Mouse (Mus musculus) urinary bladder, postnatal 36 days (tissue): Measurements from ENCODE around the gene Sorcs1.

Experiments used
- DNase-seq, 2 experiments: peaks; one replicate each; pipeline ENCODE4 v3.0.0; 2022; ENCODE audit warnings: low spot score in 2 of 2, mixed read lengths in 1 of 2

The Sorcs1 gene

DNA sequence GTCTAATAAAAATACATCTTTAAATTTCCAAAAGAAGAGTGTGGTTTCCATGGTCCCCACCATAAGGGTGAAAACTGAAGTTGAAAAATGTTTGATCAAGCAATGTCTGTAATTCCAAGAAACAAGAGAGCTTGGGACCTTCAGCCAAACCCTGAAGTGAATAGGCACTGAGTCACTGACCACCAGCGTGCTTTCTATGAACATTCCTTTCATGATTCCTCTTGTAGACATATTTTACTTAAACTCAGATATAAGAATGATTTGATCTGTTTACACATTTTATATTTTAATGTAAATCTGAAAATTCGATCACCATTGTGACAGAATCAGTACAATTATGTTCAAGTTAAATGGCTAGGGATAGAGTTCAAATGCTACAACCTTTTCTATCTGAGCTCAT lies 112.1 kb downstream of the Sorcs1 start:
- no peak for DNase-seq

- DNase-seq: no peak
Measured at GRCm38 (mm10) chr19:50558771-50559170, 119.7 kb downstream of the Sorcs1 start.

GRCm38 (mm10) chr19:50534031-50534430 lies 144.4 kb downstream of the Sorcs1 start:
- no peak for DNase-seq

GRCm38 (mm10) chr19:50527835-50528234 lies 150.6 kb downstream of the Sorcs1 start:
- no peak for DNase-seq

DNA sequence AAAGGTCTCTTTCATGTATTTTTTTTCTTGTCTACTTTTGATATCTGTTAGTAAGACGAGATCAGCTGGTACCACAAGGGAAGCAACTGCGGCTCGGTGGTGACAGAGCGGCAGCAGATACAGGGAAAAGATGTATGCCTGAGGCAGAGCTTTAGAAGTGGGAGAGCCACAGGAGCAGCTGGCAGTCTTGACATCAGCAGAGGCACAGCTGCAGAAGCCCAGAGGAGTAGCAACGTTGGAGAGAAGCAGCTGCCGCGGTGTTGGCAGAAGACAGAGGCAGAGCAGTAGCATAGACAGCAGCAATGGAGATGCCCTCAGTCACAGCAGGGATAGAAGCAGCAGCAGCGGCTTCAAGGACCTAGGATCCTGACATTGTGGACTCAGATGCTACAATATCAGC lies 152.4 kb downstream of the Sorcs1 start:
- DNase-seq: no peak

- DNase-seq: no peak
Measured at GRCm38 (mm10) chr19:50521943-50522342, 156.5 kb downstream of the Sorcs1 start.

DNA sequence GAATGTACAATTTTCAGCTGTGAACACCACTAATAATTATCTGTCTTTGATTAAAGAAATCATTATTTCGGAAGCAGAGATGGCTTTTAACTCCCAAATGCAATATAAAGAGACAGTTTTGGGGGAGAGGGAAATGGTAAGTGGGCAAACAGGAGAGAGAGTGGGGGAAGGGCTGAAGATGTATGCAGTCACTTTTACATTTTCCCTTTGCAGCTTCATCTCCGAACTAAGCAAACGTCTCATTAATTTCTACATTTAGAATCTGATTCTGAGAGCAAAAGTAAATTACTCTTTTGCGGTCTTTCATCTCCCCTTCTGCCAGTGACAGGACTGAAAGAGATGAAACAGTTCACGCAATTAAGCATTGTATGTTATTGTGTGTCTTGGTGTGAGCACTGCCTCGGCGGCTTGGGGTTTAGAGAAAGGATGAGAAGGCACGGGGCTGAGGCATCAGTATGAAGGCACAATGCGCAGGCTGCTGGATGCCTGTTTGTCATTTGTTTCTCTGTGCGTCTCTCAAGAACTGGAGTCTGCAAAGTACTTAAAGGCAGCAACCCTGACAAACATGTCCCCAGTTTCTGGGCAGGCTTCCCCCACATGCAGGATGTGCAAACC lies 163.3 kb downstream of the Sorcs1 start:
- no peak for DNase-seq

DNA sequence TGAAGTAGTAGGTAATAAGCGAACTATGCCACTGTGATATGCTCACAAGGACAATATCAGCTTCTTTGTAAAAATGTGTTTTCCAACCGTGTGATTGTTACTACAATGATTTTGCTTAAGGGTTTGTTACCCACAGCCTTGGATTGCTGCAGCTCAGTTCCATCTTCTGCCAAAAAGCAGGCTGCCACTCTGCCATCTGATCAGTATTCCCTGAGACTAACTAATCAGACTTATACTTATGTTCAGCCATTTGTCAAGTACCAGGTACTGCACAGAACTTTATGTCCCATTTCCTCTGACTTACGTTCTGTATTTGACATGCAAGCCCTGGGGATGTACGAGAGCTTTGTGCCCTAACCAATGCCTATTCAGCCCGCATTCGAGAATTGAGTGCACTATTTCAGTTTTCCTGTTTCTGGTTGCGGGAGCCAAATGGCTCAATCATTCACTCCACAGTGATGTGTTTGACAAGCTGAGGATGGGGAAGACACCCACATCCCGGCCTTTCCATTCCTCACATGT lies 164.1 kb downstream of the Sorcs1 start:
- DNase-seq: no peak

DNA sequence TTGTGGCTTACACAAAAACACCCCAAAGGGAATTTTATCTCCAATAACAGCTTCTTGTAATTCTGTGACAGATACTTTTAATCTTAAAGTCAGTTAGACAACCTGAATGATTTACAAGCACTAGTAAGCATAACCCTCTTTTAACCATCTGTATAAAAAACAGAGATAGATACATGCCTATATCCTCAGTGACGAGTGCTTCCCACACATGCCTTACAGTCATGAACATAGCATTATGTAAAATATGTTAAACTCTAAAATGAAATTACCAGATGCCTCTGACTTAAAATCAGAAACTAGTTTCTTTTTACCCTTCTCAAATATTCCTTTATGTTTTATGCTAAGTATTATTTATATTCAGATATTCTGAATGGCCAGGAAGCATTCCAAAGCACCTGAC lies 175.6 kb downstream of the Sorcs1 start:
- no peak for DNase-seq

DNA sequence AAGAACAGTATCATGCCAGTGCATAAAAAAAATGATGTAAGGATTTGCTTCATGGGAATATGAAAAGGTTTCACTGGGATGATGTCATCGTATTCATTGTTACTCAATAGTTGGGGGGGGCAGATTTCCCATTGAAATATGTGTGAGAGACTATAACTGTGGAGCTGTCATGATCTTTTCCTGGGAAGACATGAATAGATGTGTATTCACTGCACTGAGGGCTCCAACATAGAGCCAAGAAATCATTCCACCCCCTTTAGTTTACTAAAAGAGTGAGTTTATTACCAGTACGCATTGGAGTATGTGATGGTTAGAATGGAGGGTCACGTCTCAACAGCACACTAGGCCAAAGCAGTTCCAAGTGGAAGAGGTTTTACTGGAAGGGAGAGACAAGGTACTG lies 187.3 kb downstream of the Sorcs1 start:
- no peak for DNase-seq

DNA sequence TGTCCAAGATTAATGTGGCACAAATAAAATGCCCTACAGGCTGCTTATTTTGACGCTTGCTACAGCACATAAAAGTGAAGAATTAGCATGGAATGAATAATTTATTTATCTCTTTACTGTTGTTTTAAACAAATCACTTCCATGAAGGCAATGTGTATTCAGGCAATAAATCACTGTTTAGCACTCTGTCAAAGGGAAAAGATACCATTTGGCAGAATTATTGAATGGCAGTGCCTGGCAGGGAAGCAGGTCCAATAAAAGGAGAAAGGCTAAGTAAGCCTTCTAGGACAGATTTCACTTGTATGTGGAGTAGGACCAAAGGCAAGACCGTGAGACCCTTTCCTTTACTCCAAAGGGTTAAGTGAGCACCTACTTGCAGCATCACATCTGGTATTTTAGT lies 187.7 kb downstream of the Sorcs1 start:
- no peak for DNase-seq

DNA sequence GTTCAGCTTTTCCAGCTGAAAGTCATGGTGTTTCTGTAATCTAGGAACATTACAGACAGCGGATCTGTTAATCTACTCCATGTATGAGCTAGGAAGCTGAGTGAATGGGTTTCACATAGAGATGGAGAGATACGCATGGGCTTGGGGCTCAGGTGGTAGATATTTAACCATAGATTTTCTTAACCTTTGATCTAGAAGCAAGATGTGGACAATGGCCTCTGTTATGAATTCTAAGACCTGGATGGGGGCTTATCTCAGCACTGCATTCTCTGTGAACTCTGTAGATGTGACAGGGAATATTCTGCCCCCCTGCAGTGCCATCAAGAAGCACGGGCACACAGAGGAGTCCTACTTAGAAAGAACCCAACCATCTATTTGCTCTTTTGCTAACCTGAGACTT lies 188.7 kb downstream of the Sorcs1 start:
- DNase-seq: no peak

DNA sequence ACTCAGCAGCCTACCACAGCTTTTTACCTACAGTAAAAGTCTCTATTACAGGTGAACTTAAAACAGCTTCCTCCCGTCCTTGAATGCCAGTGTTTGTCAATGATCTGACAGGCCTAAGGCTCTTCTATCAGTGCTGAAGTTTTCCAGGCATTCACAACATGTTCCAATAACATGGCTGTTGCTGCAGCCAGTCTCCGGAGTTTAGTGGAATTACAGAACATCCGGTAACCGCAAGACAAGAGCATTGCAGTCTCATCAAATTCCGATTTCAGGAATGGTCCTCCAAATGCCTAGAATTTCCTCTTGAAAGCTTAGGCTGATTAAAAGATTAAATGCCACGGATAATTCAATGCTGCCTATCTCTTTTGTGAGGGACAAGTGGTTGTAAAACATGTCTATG lies 190.0 kb downstream of the Sorcs1 start:
- DNase-seq: no peak

- DNase-seq: peak; percentile 12 to 33
Measured at GRCm38 (mm10) chr19:50487768-50488167, 190.7 kb downstream of the Sorcs1 start.

DNA sequence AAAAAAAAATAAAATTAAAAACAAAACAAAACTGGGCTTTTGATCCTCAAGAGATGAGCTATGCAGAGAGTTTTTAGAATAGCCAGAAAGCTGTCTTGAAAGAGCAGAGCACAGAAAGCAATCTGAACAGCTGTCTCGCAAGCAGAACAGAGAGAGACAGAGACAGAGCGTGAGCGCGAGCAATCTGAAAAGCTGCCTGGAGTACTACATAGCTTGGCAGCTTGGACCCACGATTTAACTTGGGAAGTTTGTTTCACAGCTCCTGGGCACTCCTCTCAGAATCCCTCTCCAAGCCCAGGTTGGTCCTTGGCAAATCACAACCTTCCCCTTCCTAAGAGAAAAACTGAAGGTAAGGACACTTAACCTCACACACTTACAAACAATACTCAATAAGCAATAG lies 192.1 kb downstream of the Sorcs1 start:
- no peak for DNase-seq

GRCm38 (mm10) chr19:50476774-50477173 lies 201.7 kb downstream of the Sorcs1 start:
- no peak for DNase-seq

DNA sequence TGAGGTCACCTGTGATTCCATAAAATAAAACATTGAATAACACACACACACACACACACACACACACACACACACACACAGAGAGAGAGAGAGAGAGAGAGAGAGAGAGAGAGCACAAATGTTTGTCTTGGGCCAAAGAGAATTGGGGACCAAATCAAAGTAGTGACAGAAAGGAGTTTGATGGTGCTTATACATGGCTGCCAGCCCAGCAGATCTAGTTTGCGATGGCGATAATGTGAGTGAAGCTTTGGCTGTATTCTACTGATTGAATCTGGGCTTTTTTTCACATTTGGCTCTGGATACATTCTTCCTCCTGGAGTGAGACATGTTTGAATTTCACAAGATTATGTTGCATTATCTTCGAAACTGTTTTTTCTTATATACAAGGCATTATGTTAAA lies 209.9 kb downstream of the Sorcs1 start:
- DNase-seq: no peak

DNA sequence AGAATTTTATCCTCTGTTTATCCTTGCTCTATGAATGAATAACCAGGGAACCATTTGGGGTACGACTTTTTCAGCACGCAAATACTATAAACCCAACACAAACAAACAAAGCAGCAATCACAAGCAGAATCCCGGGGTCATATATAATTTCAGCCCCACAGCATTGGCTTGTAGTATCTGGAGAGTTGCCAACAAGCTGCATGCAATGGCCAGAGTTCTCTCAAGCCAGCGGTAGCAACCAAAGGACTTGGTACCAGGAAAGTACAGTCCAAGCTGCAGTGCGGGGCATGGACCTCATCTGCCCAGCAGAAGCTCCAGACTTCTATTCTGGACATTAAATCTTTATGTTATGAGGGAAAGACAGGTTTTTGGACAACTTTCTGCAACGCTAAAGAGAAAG lies 213.6 kb downstream of the Sorcs1 start:
- DNase-seq: no peak

GRCm38 (mm10) chr19:50458581-50458980 lies 219.9 kb downstream of the Sorcs1 start:
- no peak for DNase-seq

DNA sequence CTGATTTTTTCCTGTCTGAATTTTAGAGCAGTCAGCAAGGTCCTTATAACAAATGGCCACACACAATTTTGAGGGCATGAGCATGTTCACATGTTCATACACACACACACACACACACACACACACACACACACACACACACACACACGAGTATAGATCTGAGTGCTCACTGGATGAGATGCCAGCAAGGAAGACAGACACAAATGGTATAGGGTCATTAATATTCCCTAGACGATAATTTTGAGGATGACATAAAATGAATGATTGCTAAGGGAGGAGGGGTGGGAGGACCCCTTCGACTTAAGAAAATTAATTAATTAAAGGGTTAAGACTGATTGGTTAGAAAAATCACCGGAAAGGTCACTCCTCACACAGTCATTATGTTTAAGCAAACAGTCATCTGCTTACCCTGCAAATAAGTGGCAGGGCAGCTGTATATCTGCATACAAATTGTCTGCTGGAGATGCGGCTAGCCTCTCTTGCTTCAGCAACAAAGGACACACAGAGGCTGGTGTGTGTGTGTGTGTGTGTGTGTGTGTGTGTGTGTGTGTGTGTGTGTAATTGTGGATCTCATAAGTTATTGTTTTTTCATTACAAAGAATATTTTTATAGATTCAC lies 221.1 kb downstream of the Sorcs1 start:
- no peak for DNase-seq

DNA sequence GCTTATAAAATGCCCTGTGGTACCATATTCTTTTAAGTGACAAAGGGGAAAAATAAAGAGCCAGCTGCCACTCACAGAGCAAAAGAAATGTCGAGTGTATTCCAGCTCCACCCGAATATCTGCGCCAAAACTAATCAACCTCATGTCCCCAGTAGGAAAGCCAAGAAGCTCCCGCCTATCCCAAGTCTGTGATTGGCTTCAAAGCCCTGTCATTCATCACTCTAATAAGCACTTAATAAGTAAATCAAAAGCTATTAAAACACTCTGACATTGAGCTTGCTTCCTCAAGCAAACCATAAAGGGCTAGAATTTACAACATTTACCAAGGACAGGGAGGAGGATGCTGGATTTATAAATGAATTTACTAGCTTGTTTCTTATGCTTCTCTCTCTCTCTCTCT lies 237.3 kb downstream of the Sorcs1 start:
- DNase-seq: no peak

DNA sequence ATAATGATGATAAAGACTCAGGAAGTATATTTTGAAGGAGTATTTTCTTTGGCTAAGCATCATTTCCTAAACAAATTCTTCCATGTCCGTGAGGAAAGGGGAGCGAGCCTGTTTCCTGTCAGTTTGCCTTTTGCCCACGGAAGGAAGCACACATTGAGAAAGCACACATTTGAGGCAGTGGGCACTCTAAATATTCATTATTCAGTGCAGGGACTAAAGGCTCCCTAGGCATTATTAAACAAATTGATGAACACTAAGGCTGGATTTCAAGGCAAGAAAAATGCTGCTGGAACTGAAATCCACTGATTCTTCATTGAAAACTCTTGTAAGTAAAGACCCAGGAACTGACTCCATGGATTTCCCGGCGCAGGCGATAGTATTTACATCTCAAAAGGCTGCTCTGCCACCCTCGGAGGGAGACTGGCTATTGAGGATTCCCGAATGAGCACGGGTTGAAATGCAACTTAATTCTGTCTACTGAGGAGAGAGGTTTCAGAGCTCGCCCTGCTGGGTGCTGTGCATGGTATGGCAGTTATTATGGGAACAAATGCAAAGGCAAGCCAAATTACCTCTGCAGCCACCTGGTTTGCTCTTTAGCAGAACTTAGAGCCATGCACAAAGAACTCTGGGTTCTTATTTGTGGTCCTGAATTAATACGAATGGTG lies 238.1 kb downstream of the Sorcs1 start:
- DNase-seq: no peak

DNA sequence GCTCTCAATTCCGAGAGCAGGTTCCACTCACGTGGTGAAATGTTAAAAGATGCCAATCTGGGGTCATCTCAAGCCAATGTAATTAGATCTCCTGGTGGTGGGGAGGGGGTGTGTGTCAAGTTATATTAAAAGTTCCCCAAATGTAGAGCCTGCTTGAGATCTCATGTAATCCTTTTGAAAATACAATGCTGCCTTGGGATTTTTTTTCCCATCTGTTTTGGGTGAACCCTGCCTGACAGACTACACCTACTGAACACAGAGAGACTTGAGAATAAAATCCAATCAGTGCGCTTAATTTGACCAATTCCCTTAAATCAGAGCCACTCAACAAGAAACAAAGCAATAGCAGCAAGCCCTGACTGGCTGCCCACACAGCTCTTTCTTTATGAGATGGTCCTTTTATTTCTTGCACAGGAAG lies 239.0 kb downstream of the Sorcs1 start:
- DNase-seq: no peak
